Mouse (Mus musculus): ENCODE data around the gene Asgr1.

DNA sequence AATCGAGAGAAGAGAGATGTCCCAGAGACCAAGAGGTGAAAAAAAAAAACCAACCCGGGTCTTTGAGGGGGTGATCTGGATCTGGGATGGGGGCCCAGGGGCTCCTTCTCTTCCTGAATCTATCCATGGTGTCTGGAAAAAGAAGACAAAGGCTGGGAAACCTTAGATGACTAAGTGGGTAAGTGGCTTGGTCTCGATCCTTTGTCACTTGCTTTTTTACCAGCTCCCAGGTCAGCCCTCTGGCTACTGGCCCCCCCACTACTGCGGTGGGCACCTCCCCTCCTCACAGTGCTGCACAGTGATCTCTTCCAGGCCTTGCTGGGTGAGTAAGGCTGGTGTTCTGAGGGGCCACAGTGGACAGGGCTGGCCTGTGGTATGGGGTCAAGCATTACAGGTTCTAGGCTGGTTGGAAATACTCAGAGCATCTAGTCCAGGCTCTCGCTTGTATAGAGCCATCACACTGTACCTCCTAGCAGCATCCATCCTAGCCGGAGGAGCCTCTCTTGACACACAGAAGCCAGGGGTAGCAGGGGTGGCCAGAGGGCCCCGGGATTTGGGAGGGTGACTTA is 36.6 kb upstream of the Asgr1 start:
- TF ChIP-seq CTCF (IDR thresholded peaks at IDR 0.05; ENCODE audit: extremely low read depth, insufficient read depth, low read length): no peak
- no peak for TF ChIP-seq POLR2A (IDR thresholded peaks at IDR 0.05; ENCODE audit: extremely low read depth, insufficient read depth, low read length)

All from cortical plate, adult 2 months (tissue).